Mouse (Mus musculus) layer of hippocampus, adult 9-10 months (tissue): Measurements from ENCODE around the gene Psmb3.
"Not testable (repeated sequence)": the region's sequence is repeated elsewhere in the genome, so short reads cannot be mapped to it uniquely, and the experiment has no call there.

Experiments
- DNase-seq: peaks from one replicate; pipeline ENCODE4 v3.0.0; 2022; ENCODE audit warnings: low spot score

The Psmb3 gene

DNA sequence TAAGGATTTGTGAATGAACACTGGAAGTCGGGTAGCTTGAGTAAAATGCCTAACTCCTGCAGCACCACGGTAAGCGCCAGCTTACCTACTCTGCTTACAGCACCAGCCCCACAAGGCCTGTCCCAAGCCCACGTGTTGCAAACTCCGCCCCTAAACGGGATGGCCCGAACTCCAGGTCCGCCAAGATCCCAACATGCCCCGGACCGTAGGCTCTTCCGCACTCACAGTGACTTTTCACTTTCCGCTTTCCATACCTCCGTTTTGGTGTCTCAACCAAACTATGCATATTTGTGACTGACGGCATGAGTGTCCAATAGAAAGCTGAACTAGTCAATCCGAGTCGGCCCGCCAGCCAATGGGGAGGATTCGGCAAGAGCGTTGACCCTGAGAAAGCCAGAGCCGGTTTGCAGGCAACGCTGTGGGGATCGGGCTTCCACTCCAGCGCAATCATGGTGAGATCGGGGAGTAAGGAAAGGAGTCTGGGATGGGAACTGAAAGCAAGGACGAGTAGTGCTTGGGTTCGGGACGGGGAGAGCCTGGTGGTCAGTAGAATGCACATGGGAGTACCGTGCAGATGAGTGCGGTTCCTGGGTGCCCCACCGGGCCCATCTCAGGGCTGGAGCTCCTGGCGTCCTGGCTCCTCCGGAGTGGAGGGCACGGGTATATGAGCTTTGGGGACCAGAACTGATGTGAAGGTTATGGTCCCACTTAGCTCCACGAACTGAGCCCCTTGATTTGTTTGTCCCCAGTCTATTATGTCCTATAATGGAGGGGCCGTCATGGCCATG is at the start of gene Psmb3:
TSS of gene Psmb3 (plus strand) at position 361 of the 788 bp plus-strand sequence.
- DNase-seq = peak; percentile 100

- DNase-seq = no peak
These were observed 49.0 kb upstream of the Psmb3 start for GRCm38 (mm10) chr11:97654210-97654609.

DNA sequence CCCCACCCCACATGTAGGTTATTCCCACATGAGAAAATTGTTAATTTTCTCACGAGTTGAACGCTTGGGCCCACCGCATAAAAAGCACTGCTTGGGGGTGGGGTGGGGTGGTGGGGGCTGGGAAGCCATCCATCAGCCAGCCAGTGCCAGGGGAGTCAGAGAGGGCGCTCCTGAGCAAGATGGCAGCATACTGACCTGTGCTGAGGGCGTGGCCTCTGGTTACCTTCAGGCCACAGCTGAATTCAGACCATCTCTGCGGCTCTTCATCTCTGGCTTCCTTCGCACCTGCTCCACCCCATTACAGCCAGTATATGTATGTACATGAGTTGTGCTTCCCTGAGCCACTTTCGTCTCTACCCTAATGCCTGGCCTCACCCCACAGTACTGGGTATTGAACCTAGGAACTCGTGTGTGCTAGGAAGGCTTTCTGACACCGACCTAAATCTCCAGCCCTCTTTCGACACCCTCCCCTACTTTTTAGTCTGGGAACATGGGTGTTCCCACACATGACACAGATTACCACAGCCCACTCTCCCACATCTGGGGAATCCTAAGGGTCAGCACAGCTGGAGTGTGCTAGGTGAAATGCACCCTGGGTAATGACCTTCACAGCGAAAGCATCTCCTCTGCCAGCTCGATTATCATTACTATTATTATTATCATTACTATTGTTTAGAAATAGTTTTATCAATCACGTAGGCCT is 46.8 kb upstream of the Psmb3 start:
- no peak for DNase-seq

- no peak for DNase-seq
These were observed 45.8 kb upstream of the Psmb3 start for GRCm38 (mm10) chr11:97657184-97657945.

- not testable (repeated sequence) for DNase-seq
These were observed 45.2 kb upstream of the Psmb3 start for GRCm38 (mm10) chr11:97657967-97658366.

- DNase-seq = no peak
These were observed 44.4 kb upstream of the Psmb3 start for GRCm38 (mm10) chr11:97658751-97659266.

DNA sequence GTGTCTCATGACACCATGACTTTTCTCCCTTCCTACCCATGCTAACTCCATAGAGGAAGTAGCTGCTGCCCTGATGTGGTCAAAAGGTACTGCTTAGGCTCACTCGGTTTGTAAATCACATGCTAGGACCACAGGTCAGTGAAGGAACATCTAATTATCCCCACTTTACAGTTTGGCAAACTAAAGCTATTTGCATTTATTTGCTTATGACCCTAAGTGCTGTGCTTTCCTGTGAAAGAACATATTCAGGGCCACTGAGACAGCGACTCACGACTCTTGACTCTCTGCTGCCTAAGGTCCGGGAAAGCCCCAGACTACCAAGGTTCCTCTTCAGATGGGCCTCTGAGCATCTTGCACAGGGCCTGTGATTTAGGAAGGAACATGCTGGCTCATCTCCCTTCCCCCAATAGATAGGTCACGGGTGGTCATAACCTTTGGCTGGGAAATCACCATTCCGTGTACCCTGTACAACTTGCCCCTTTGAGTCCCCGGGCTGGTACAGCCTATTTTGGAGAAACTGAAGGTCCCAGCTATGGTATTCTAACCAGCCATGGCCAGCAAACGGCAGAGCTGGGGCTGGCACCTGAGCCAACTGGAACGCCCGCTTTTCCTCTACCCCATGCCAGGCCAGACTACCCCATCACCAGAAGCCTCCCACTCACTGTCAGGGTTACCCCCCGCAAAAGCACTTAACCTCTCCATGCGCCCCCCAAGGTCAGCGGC is 43.8 kb upstream of the Psmb3 start:
- DNase-seq = no peak

- no peak for DNase-seq
These were observed 43.0 kb upstream of the Psmb3 start for GRCm38 (mm10) chr11:97659990-97660714.

DNA sequence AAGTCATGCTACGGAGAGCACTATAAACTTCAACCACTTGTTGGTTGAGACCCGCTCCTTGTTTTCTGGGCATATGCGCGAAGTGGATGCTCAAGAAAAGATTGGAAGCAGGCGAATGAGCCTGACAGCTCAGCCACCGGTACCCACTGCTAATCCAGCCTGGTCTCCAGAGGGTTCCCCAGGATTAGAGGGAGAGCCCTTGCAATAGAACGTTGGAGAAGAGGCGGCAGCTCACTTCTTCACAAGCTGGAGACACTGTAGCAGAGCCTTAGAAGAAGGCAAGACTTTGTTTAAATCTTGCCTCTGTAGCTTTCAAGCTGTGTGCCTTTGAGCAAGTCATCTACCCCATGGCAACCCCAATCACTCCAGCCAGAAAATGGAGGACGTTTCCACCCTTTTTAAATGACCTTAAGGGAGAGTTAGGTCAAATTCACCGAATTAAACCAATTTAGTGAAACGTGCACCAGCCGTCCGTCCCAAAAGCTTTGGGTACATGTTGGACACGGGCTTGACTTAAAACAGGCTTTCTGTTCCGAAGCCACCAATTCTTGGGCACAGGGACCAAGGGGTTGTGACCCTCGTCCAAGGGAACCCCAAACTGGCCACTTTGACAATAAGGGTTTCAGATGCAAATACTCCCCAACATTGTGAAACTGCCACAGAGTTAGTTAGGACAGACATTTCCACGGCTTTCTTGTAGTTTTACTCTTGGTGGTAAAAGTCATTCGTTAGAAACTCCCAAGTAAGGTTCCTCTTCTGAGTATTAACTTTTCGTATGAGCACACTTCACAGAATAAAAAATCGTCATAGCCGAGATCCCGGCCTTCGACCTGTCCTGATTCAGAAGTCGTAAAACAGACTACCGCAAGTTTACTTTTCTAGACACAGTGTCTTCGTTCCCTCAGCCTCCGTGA is 42.2 kb upstream of the Psmb3 start:
- DNase-seq = no peak

- DNase-seq = no peak
These were observed 41.5 kb upstream of the Psmb3 start for GRCm38 (mm10) chr11:97661648-97662133.

DNA sequence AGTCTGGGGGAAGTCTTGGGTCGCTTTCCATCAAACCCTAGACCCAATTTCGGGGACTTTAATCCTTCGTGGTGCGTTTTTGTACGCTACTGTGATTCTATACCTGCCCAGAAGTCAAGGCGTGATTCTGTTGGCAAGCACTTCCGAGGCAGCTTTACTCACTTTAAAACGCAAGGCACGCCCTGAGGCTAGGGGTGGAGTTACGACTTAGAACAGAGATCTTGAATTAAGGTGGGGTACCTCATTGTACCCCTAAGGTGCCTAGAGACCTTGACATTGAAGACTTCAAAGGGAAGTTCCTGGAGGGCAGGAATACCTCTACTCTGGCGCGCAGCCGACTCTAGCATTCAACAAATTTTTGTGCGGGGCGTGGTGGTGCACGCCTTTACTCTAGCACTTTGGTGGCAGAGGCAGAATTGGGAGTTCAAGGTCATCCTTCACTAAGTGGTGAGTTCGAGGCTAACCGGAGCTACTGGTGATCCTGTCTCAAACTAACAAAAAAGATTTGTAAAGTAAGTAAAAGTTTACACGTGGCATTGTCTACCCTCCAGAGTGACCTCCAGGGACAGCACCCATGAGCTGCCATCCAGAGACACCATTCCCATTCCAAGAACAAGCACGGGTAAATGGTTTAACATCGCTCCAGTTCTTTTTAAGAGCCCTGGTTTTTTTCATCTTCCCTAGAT is 40.8 kb upstream of the Psmb3 start:
- DNase-seq = no peak

DNA sequence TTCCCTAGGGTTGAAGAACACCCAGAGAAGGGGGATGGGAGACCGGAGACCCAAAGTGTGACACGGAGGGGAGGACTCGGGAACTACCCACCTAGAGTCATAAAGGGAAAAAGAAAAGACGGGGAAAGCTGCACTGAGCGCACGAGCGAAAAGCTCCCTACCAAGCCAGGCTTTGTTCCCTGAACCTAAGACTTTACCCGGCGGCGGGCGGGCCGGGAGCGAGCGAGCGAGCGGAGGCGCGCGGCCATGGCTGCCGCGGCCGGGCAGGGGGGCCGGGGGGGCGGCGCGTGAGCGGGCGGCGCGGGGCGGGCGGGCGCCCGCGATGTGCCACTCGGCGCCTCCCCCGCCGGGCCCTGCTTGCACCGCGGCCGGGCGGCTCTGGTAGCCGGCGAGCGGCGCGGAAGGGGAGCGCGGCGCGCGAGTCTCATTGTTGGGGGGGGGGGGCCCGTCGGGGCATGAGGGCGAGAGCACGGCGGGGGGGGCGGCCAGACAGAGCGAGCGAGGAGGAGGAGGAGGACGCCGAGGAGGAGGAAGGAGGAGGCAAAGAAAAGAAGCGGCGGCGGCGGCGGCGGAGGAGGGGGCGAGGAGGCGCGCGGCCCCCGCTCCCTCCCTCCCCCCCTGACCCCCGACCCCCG is 40.2 kb upstream of the Psmb3 start, which contains the start of gene Mllt6:
TSS of gene Mllt6 (plus strand) at position 522 of the 635 bp plus-strand sequence.
- no peak for DNase-seq

- no peak for DNase-seq
These were observed 39.5 kb upstream of the Psmb3 start for GRCm38 (mm10) chr11:97663528-97664338.

DNA sequence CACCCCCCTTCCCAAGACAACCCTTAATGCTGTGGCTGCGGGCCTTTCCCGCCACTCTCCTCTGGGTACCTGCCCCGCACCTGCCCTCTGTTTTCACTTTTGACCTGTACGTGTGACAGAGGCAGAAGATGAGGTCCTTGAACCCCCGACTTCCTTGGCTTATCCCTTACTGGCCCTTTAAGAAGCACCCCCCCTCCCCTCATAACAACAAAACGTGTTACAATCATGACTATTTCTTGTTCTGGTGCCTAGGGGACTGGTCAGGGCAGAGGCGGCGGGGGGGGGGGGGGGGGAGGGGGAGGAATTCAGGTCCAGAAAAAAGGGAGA is 38.9 kb upstream of the Psmb3 start:
- DNase-seq = no peak

- no peak for DNase-seq
These were observed 38.4 kb upstream of the Psmb3 start for GRCm38 (mm10) chr11:97664771-97665240.

DNA sequence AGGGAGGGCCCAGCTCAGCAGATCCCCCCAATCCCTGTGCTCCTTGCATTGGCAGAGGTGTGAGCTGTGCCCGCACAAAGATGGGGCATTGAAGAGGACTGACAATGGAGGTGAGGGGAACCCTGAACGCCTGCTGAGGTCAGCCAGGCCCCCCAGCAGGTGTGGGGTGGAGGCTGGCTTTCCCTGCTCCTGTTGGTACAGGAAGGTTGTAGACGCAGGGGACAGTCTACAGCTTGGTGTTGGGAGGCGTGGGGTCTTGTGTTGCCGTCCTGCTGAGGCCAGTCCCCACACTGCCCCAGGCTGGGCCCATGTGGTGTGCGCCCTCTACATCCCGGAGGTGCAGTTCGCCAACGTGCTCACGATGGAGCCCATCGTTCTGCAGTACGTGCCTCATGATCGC is 37.8 kb upstream of the Psmb3 start:
- no peak for DNase-seq

- no peak for DNase-seq
These were observed 37.0 kb upstream of the Psmb3 start for GRCm38 (mm10) chr11:97666221-97666620.

DNA sequence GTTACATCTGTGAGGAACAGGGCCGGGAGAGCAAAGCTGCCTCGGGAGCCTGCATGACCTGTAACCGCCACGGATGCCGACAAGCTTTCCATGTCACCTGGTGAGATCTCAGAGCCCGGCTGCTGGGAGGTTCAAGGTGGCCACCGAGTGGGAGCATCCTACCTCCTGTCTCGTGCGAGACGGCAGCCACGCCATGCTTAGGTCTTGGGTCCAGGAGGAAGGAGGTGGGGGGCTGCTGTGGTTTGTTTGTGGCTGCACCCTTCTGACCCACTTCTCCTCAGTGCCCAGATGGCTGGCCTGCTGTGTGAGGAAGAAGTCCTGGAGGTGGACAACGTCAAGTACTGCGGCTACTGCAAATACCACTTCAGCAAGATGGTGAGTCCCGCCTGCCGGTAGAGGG is 36.4 kb upstream of the Psmb3 start:
- no peak for DNase-seq
